In genomic region chr16:9694081-9694480, GRCm38 (mm10) we compare ENCODE assay signal across 24 mouse cellular contexts.
"Had no signal": no experiment of that assay in that cellular context is flagged by ENCODE, and none has a peak within 500 bp of the region (broad histone marks: within the 10 kb centered on the region; RNA-seq: fewer than 3 reads in every experiment).

No protein-coding gene starts in this region.

- H3K27ac ChIP-seq: heart, adult 2 months; heart, embryonic 13.5 days; heart, embryonic 15.5 days; hindbrain, embryonic 13.5 days; hindbrain, embryonic 15.5 days; hindbrain, postnatal 0 days; kidney, embryonic 15.5 days; kidney, postnatal 0 days; limb, embryonic 13.5 days; limb, embryonic 15.5 days; liver, embryonic 12.5 days; liver, embryonic 14.5 days had no signal

- H3K4me1 ChIP-seq: heart, embryonic 13.5 days; heart, embryonic 15.5 days; hindbrain, embryonic 13.5 days; hindbrain, embryonic 15.5 days; kidney, embryonic 15.5 days; limb, embryonic 13.5 days; limb, embryonic 15.5 days; liver, embryonic 12.5 days had no signal

- H3K4me3 ChIP-seq: heart, adult 2 months; heart, embryonic 13.5 days; heart, embryonic 15.5 days; hindbrain, embryonic 13.5 days; hindbrain, embryonic 15.5 days; kidney, embryonic 15.5 days; limb, embryonic 13.5 days; limb, embryonic 15.5 days; liver, embryonic 12.5 days had no signal

- DNase-seq: gastrocnemius, postnatal 14 days; gastrocnemius, postnatal 36 days; heart, adult 2 months; heart, postnatal 14 days; heart, postnatal 36 days; kidney, adult 11 months; kidney, adult 2 months; kidney, adult 9 months; kidney, postnatal 14 days; kidney, postnatal 36 days; layer of hippocampus, adult 9-11 months; layer of hippocampus, postnatal 36 days; left cerebral cortex, postnatal 4 days had no signal
